Mouse (Mus musculus) heart, embryonic 15.5 days (tissue): Measurements from ENCODE around the gene Gtdc1. TPM values are rescaled to one million over a fixed set of nuclear protein-coding genes. Genes with fewer than 3 reads are reported as not detected.

Experiments
- ATAC-seq: fragments of 200-750 bp; cut with Nextera tagmentation; replicated peaks from 2 replicates; pipeline ENCODE4 v1.8.0; 2017; ENCODE audit warnings: low read depth, moderate TSS enrichment; ENCODE audit not compliant: insufficient number of reproducible peaks, insufficient read depth, low FRiP score
- H3K27ac ChIP-seq: fragments of 300-500 bp; sonication (generic); 2 replicates; pipeline ENCODE4 v1.5.1; 2015; ENCODE audit warnings: mild to moderate bottlenecking, inconsistent platforms
- H3K27me3 ChIP-seq: fragments of 300-500 bp; sonication (generic); 2 replicates; pipeline ENCODE4 v1.6.1; 2015; ENCODE audit warnings: inconsistent platforms
- H3K36me3 ChIP-seq: fragments of 300-500 bp; sonication (generic); 2 replicates; pipeline ENCODE4 v1.6.1; 2015; ENCODE audit warnings: mild to moderate bottlenecking, inconsistent platforms
- H3K4me1 ChIP-seq: fragments of 300-500 bp; sonication (generic); replicated peaks from 2 replicates; pipeline ENCODE4 v1.6.1; 2015; ENCODE audit warnings: inconsistent platforms
- H3K4me2 ChIP-seq: fragments of 300-500 bp; sonication (generic); 2 replicates; pipeline ENCODE4 v1.6.1; 2015; ENCODE audit warnings: inconsistent platforms, mild to moderate bottlenecking, moderate library complexity
- H3K4me3 ChIP-seq: fragments of 300-500 bp; sonication (generic); 2 replicates; pipeline ENCODE4 v1.5.1; 2015; ENCODE audit warnings: mild to moderate bottlenecking, inconsistent platforms
- H3K9ac ChIP-seq: fragments of 300-500 bp; sonication (generic); 2 replicates; pipeline ENCODE4 v1.6.1; 2015; ENCODE audit warnings: mild to moderate bottlenecking, inconsistent platforms
- H3K9me3 ChIP-seq: fragments of 300-500 bp; sonication (generic); replicated peaks from 2 replicates; pipeline ENCODE4 v1.6.1; 2016; ENCODE audit warnings: inconsistent platforms
- WGBS: fragments of 180-500 bp; shearing (Covaris S2); methylation state at CpG from one replicate; pipeline ENCODE4 v1.1.7; 2015; ENCODE audit warnings: mixed read lengths; 5-methylcytosine and 5-hydroxymethylcytosine counted together
- polyA plus RNA-seq: library from polyadenylated mRNA; unstranded; fragments of >200 nt; fragmentation: Nextera tagmentation; extraction: Ambion mirVana; gene quantifications from 2 replicates; pipeline ENCODE4 v1.2.1, GENCODE M21; 2015

The Gtdc1 gene
- polyA plus RNA-seq, 1 experiment from 2014 or later, result 7.8 TPM

DNA sequence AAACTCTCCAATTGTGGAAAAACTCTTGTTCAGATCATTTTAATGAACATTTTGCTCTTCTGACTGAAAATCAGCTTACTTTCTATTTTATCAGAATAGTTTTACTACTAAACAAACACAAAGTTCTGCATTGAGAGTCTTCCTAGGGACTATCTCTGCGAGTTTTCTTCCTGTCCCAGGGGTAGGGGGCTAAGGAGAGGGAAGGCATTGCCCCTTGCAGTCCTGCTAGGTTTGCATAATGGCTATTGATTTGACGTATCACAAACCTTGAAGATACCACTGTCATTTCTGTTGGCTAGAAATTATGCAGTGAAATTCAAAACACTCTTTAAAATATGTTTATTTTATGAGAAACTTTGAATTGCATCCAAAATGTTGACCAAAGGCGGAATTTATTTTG, 355.6 kb downstream of the Gtdc1 start:
- H3K36me3 ChIP-seq, result no peaks in the 10 kb centered on the region
- no peak overlapping the region for H3K4me2 ChIP-seq
- H3K9me3 ChIP-seq, result no peaks in the 10 kb centered on the region
- H3K27me3 ChIP-seq, result no peaks in the 10 kb centered on the region
- no peak overlapping the region for H3K4me3 ChIP-seq
- H3K27ac ChIP-seq, result no peak overlapping the region
- H3K9ac ChIP-seq, result no peak overlapping the region
- H3K4me1 ChIP-seq, result no peaks in the 10 kb centered on the region
- 71% methylated on average over 3 of the region's 3 CpGs for WGBS
- no peak for ATAC-seq

GRCm38 (mm10) chr2:44571156-44571555, 356.3 kb downstream of the Gtdc1 start:
- Histone ChIP-seq H3K4me2 (no peak overlapping the region), H3K36me3 (no peaks in the 10 kb centered on the region), H3K4me1 (no peaks in the 10 kb centered on the region), H3K27me3 (no peaks in the 10 kb centered on the region), H3K9ac (no peak overlapping the region), H3K4me3 (no peak overlapping the region), H3K9me3 (no peaks in the 10 kb centered on the region), H3K27ac (0 out of 2 replicates have a peak overlapping the region, but pooled peaks have one; percentile 16)
- ATAC-seq, result no peak
- WGBS, result 68% methylated on average over 9 of the region's 9 CpGs

DNA sequence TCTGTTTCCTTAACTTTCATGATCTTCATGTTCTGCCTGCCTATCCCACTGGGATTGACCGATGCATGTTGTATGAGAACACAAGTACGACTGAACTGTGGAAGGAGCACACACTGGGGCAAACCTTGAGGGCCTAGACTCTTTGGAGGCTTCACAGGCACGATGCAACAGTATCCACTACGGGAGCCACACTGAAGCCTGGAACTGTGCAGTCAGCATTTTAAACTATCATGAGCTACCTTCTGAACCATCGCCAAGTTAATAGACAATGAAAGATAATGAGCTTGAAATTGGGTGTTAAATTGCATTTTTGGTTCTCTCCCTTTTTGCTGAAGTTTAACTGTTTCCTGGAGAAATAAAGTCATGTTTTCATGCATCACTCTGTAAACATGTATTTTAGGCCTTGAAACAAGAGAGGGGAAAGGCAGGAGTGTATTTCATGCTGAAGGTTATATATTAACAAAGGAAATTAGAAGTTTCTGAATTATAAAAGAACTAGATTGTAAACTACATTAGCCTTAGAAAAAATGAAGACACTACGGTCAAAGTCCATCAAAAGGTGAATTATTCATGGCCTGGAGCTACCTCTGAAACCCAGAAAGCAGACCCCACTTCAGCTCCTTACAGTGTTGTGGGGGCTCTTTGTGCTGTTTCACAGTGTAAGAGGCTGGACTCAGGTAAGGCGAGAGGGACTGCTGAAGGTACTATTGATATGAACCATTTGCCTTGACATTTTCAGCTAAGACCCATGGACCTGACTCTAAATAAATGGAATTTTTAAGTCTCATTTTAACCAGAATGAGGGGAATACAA, 358.1 kb downstream of the Gtdc1 start:
- Histone ChIP-seq H3K27ac (no peak overlapping the region), H3K27me3 (no peaks in the 10 kb centered on the region)
- WGBS, result 77% methylated on average over 7 of the region's 7 CpGs

GRCm38 (mm10) chr2:44564776-44565692, 362.4 kb downstream of the Gtdc1 start:
- Histone ChIP-seq H3K27me3 (no peaks in the 10 kb centered on the region), H3K4me3 (no peak overlapping the region), H3K4me1 (no peaks in the 10 kb centered on the region), H3K9ac (no peak overlapping the region), H3K4me2 (no peak overlapping the region), H3K9me3 (no peaks in the 10 kb centered on the region), H3K27ac (no peak overlapping the region), H3K36me3 (no peaks in the 10 kb centered on the region)
- WGBS, result 86% methylated on average over 16 of the region's 16 CpGs
- no peak for ATAC-seq

More for the DNA sequence above, 358.1 kb downstream of the Gtdc1 start:
- ATAC-seq, result no peak
- no peaks in the 10 kb centered on the region for H3K4me1 ChIP-seq
- no peak overlapping the region for H3K9ac ChIP-seq
- H3K4me3 ChIP-seq, result no peak overlapping the region
- no peaks in the 10 kb centered on the region for H3K9me3 ChIP-seq
- H3K4me2 ChIP-seq, result no peak overlapping the region
- H3K36me3 ChIP-seq, result no peaks in the 10 kb centered on the region

GRCm38 (mm10) chr2:44561789-44562188, 365.7 kb downstream of the Gtdc1 start:
- H3K27ac ChIP-seq, result no peak overlapping the region
- H3K4me2 ChIP-seq, result no peak overlapping the region
- peaks cover 6% of the 10 kb centered on the region; the same call in 1 of the 2 replicates for H3K4me1 ChIP-seq
- H3K9ac ChIP-seq, result no peak overlapping the region
- H3K27me3 ChIP-seq, result peaks cover 4% of the 10 kb centered on the region; the same call in 1 of the 2 replicates
- no peak for ATAC-seq
- whole genome bisulfite sequencing, result 88% methylated on average over 4 of the region's 4 CpGs
- H3K4me3 ChIP-seq, result no peak overlapping the region
- no peaks in the 10 kb centered on the region for H3K9me3 ChIP-seq
- H3K36me3 ChIP-seq, result no peaks in the 10 kb centered on the region

DNA sequence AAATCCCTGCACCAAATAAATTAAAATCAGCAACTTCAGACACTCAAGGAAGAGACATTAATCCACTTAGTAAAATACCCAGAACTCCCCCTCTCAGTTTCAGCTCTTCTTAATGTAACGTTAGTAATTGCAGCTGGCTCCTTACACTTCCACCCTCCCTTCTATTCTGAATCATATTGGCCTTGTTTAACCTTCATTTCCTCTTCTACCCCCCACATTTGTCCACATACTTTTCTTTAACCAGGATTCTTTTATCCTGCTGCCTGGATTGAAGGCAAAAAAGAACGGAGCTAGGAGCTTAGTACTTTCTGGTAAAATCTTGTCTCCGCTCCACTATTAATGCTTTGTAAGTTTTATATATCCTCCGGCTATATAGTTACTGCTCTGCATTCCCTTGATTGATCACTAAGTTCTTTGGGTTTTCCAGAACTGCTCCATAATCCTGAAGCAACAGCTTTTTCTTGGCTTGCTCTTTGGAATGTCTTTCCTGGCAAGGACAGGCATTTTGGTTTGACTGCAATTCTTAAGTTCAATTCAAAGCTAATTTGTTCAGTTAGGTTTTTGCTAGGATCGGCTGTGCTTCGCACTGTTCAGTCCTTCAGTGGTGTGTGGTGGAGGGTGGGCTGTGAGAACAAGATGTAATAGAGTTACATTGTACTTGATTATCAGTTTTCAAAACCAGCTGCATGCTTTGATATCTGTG, 368.1 kb downstream of the Gtdc1 start:
- H3K4me3 ChIP-seq, result no peak overlapping the region
- no peaks in the 10 kb centered on the region for H3K36me3 ChIP-seq
- no peak for ATAC-seq
- H3K4me2 ChIP-seq, result no peak overlapping the region
- H3K9me3 ChIP-seq, result no peaks in the 10 kb centered on the region
- H3K27me3 ChIP-seq, result peaks cover 4% of the 10 kb centered on the region; the same call in 1 of the 2 replicates
- no peak overlapping the region for H3K27ac ChIP-seq
- peaks cover 10% of the 10 kb centered on the region; the same call in 1 of the 2 replicates for H3K4me1 ChIP-seq
- H3K9ac ChIP-seq, result no peak overlapping the region
- 64% methylated on average over 6 of the region's 6 CpGs for WGBS

- Histone ChIP-seq H3K9ac (no peak overlapping the region), H3K27me3 (peaks cover 4% of the 10 kb centered on the region; the same call in 1 of the 2 replicates), H3K4me2 (peak overlapping the region; percentile 98), H3K36me3 (no peaks in the 10 kb centered on the region), H3K4me1 (peaks cover 10% of the 10 kb centered on the region; the same call in 1 of the 2 replicates), H3K27ac (no peak overlapping the region), H3K4me3 (peak overlapping the region; percentile 58; the same call in 1 of the 2 replicates), H3K9me3 (no peaks in the 10 kb centered on the region)
- WGBS, result 56% methylated on average over 12 of the region's 12 CpGs
- ATAC-seq, result no peak
Observed at GRCm38 (mm10) chr2:44557669-44558281, 369.7 kb downstream of the Gtdc1 start.

DNA sequence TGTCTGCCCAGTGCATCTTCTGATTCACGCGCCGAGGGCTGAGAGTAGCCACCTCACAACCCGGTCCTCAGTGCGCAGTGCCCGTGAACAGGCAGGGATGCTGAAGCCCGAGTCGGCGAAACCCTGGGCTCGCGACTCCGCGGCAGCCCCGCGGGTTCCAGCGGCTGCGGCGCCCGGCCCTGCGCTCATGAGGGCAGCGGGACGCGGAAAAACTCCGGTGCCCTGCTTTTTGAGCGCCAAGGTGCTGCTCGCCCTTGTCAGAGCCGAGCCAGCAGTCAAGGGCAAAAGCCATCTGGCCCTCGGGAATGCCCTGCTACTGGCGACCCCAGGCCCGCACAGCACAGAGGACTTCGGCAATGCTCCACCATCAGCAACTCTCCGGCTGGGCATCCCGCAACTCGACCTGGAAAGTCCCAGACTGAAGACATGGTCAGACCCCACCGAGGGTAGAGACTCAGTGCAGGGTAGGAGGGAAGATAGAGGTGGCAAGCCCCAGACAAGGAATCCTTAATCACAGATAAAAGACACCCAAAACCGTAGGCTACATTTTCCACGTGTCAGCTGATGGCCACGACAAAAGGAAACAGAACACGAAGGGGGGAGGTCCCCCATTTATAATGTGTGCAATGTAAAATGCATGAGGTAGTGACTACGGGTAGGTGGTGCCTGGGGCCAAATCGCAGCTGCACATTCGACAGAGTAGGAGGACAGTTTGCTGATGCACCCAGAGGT, 370.4 kb downstream of the Gtdc1 start:
- Histone ChIP-seq H3K36me3 (no peaks in the 10 kb centered on the region), H3K27me3 (peaks cover 4% of the 10 kb centered on the region; the same call in 1 of the 2 replicates), H3K4me3 (peak overlapping the region; percentile 58), H3K27ac (0 out of 2 replicates have a peak overlapping the region, but pooled peaks have one; percentile 24), H3K4me2 (peak overlapping the region; percentile 98), H3K9ac (peak overlapping the region; percentile 59), H3K4me1 (peaks cover 10% of the 10 kb centered on the region; the same call in 1 of the 2 replicates), H3K9me3 (no peaks in the 10 kb centered on the region)
- under 1% methylated on average over 42 of the region's 42 CpGs for WGBS
- ATAC-seq, result no peak

DNA sequence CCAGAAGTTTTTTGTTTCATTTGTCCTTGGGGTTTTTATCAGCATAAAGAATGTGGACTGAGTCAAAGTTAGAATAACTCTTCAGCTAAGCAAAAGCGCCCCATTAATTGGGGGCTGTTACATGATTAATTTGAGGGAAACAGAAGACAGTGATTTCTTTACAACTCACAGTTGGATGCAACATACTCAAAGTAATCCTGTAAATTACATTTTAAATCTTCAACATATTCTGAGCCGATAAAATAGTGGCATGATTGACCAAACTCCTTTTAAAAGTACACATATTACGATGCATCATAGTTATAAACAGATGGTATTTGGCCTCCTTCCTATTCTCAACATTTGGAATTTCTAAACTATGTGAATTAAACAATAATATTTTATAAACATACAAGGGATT, 372.7 kb downstream of the Gtdc1 start:
- Histone ChIP-seq H3K4me3 (no peak overlapping the region), H3K9me3 (no peaks in the 10 kb centered on the region), H3K27me3 (peaks cover 4% of the 10 kb centered on the region; the same call in 1 of the 2 replicates), H3K9ac (no peak overlapping the region), H3K4me2 (no peak overlapping the region), H3K36me3 (no peaks in the 10 kb centered on the region), H3K4me1 (peaks cover 10% of the 10 kb centered on the region; the same call in 1 of the 2 replicates), H3K27ac (no peak overlapping the region)
- ATAC-seq, result no peak
- WGBS, result 75% methylated on average over 3 of the region's 3 CpGs

- 60% methylated on average over 6 of the region's 6 CpGs for WGBS
- H3K4me2 ChIP-seq, result no peak overlapping the region
- no peak for ATAC-seq
- H3K4me3 ChIP-seq, result no peak overlapping the region
- no peaks in the 10 kb centered on the region for H3K36me3 ChIP-seq
- no peaks in the 10 kb centered on the region for H3K27me3 ChIP-seq
- H3K9ac ChIP-seq, result no peak overlapping the region
- H3K9me3 ChIP-seq, result no peaks in the 10 kb centered on the region
- no peaks in the 10 kb centered on the region for H3K4me1 ChIP-seq
- no peak overlapping the region for H3K27ac ChIP-seq
Observed at GRCm38 (mm10) chr2:44549311-44549710, 378.1 kb downstream of the Gtdc1 start.
